Mouse (Mus musculus) liver, adult 2 months (tissue): ENCODE data around the gene Ciao2a.

Source experiments
- CTCF ChIP-seq: fragments of 200-500 bp; IDR thresholded peaks from 2 replicates; pipeline ENCODE4 v1.5.1; 2011; ENCODE audit warnings: low read depth, low read length, control low read depth
- POLR2A ChIP-seq: fragments of 200-500 bp; IDR thresholded peaks from 2 replicates; pipeline ENCODE4 v1.6.1; 2011; ENCODE audit warnings: low read length, control low read depth; ENCODE audit not compliant: insufficient read depth; ENCODE audit errors: extremely low read depth

GRCm38 (mm10) chr9:66084171-66084570 is 42.2 kb upstream of the Ciao2a start:
- TF ChIP-seq POLR2A = no peak
- no peak for TF ChIP-seq CTCF
